ENCODE assay signal across 14 mouse cellular contexts in genomic region chr17:44108331-44108730, GRCm38 (mm10). TPM values are rescaled to one million over a fixed set of nuclear protein-coding genes. Genes with fewer than 3 reads are reported as not detected.
A peak's percentile ranks its signal among the peaks of the same experiment; 100 is the strongest.
DNase-seq lines count a peak whose midpoint lies in the region.
"Had no signal": no experiment of that assay in that cellular context is flagged by ENCODE, and none has a peak within 500 bp of the region (broad histone marks: within the 10 kb centered on the region; RNA-seq: fewer than 3 reads in every experiment).

No protein-coding gene starts in this region.

- DNase-seq in heart, adult 11 months, result peak; percentile 92
- no peak for DNase-seq in heart, postnatal 14 days
- DNase-seq in lung, adult 18-20 months, result peak; percentile 34 to 54
- DNase-seq in lung, postnatal 4 days, result no peak
- peak; percentile 10 for DNase-seq in lung, postnatal 14 days
- DNase-seq in frontal cortex, postnatal 36 days (ENCODE audit: low spot score in 2 of 2), result no peak
- no peak for DNase-seq in cerebellum, postnatal 36 days
- DNase-seq: adrenal gland, postnatal 36 days; cerebellum, adult 11 months; cerebellum, postnatal 10 days; kidney, adult 11 months; retina, postnatal 1 day; thymus, adult 2 months; thymus, postnatal 4 days had no signal

- intact Hi-C loops in heart, postnatal 14 days (cut with DNase I), result no loop called here

RNA-seq across cellular contexts. Expression of gene Enpp4, which starts 2.7 kb away (rescaled TPM):
- 10 to 100 TPM; 16.3 to 17.7 TPM for total RNA-seq in heart, postnatal 14 days (2021)

RNA-seq across cellular contexts. Expression of gene Enpp5, which starts 29.7 kb away (rescaled TPM):
- 10 to 100 TPM in 1 of 2 experiments, 1 to 10 TPM in 1; 9.0 to 10.3 TPM for total RNA-seq in heart, postnatal 14 days (2021)

Comparison
In these comparisons a context has a peak if more than half of its experiments do, and no peak if none do; other contexts are left out.
1. DNase-seq: peak in heart, adult 11 months (single experiment), lung, adult 18-20 months (2 of 2) and lung, postnatal 14 days (single experiment); none in heart, postnatal 14 days (0 of 2), lung, postnatal 4 days (0 of 2), frontal cortex, postnatal 36 days (0 of 2) and cerebellum, postnatal 36 days (0 of 2).